Mouse (Mus musculus): ENCODE measurements around the gene Abr. TPM values are rescaled to one million over a fixed set of nuclear protein-coding genes. Genes with fewer than 3 reads are reported as not detected.

Abr gene
- total and polyA plus RNA-seq, 3 experiments, result 3.8 to 8.8 TPM; not detected in 1

DNA sequence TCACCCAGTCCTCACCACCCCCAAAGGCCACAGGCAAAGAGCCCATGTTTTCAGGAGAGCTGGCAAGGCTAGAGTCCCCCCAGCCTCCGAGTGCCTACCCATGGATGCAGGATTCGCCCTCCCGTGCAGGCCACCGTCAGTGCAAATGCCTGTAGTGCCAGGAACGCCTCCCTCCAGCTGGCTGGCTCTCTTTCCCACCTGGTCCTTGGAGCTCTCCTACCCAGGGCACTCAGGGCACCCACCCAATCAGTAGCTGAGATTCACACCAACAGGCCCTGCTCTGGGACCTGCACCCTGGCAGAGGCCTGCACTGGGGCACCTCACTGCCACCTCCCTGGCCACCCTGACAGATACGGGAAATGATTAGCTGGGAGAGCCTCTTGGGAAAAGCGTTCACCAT, 90.1 kb downstream of the Abr start:
- H3K9ac ChIP-seq (ENCODE audit: control insufficient read depth, low read depth, low read length, poor library complexity, severe bottlenecking), result no peak overlapping the region
- H3K36me3 ChIP-seq (ENCODE audit: control insufficient read depth in 1 of 2, insufficient read depth in 2 of 2, low read length in 2 of 2), result no peaks in the 10 kb centered on the region
- no peak for TF ChIP-seq BHLHE40 (IDR thresholded peaks at IDR 0.05; ENCODE audit: borderline replicate concordance, low read depth, low read length)
- H3K79me2 ChIP-seq (ENCODE audit: control insufficient read depth, insufficient read depth, low read length, poor library complexity), result no peaks in the 10 kb centered on the region
- no peaks in the 10 kb centered on the region for H3K4me1 ChIP-seq (ENCODE audit: control insufficient read depth in 1 of 2, insufficient read depth in 2 of 2, low read length in 2 of 2)
- peaks cover 4 to 8% of the 10 kb centered on the region in 2 experiments; a peak in 3 of 4 replicates for H3K27me3 ChIP-seq (ENCODE audit: control insufficient read depth in 1 of 2, insufficient read depth in 2 of 2, low read length in 2 of 2)
- H3K27ac ChIP-seq (ENCODE audit: control insufficient read depth, low read depth, low read length), result no peak overlapping the region
- DNase-seq (ENCODE audit: low read depth, low spot score), result no peak
- no peak overlapping the region for H3K4me3 ChIP-seq (ENCODE audit: control insufficient read depth in 1 of 2, insufficient read depth in 1 of 2, low read depth in 2 of 2, low read length in 2 of 2)
- H3K9me3 ChIP-seq (replicated peaks; ENCODE audit: insufficient read depth, low read length), result no peaks in the 10 kb centered on the region

DNA sequence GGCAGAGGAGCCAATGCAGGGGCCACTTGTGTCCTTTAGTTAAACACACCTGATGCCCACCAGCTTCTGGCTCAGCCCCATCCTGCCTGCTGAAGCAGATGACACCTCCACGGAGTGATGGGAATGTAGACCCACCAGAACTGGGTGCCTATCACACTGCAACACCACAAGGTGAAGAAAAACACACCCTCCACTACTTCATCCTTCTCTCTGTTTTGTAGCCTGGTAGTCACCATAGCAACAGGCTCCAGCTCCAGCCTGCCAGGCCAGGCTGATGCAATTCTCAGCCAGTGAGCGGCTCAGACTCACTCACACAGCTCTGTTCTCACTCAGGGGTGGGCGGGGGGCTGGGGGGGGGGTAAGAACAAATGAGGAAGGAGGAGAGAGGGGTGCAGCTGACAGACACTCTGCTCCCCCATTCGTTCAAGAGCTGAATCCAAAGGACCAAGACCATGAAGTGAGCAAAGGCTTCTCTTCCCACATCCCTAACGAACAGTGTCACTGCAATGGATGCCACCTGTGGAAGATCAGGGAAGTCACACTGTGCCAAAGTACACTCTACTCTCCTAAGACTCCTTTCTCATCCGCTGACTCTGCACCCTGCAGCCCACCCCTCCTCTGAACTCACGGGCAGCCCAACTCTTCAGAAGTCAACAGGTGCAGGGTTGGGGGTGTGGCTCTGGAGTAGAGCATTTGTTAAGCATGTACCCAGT, 91.0 kb downstream of the Abr start:
- Histone ChIP-seq H3K79me2 (ENCODE audit: control insufficient read depth, insufficient read depth, low read length, poor library complexity) (no peaks in the 10 kb centered on the region), H3K27me3 (ENCODE audit: control insufficient read depth in 1 of 2, insufficient read depth in 2 of 2, low read length in 2 of 2) (peaks cover 2 to 8% of the 10 kb centered on the region in 2 experiments; a peak in 3 of 4 replicates), H3K4me1 (ENCODE audit: control insufficient read depth in 1 of 2, insufficient read depth in 2 of 2, low read length in 2 of 2) (no peaks in the 10 kb centered on the region), H3K36me3 (ENCODE audit: control insufficient read depth in 1 of 2, insufficient read depth in 2 of 2, low read length in 2 of 2) (no peaks in the 10 kb centered on the region), H3K4me3 (ENCODE audit: control insufficient read depth in 1 of 2, insufficient read depth in 1 of 2, low read depth in 2 of 2, low read length in 2 of 2) (no peak overlapping the region), H3K9me3 (replicated peaks; ENCODE audit: insufficient read depth, low read length) (no peaks in the 10 kb centered on the region), H3K9ac (ENCODE audit: control insufficient read depth, low read depth, low read length, poor library complexity, severe bottlenecking) (no peak overlapping the region), H3K27ac (ENCODE audit: control insufficient read depth, low read depth, low read length) (no peak overlapping the region)
- no peak for DNase-seq (ENCODE audit: low read depth, low spot score)
- TF ChIP-seq POLR2AphosphoS5 (IDR thresholded peaks at IDR 0.05; ENCODE audit: borderline replicate concordance, low read depth, low read length) (no peak), JUND (IDR thresholded peaks at IDR 0.05; ENCODE audit: low read depth, low read length) (no peak), SMC3 (IDR thresholded peaks at IDR 0.05; ENCODE audit: low read depth, low read length) (no peak), CHD2 (IDR thresholded peaks at IDR 0.05; ENCODE audit: low read length) (no peak), CTCF (IDR thresholded peaks at IDR 0.05 in 2 of 3, conservative IDR thresholded peaks at IDR 0.05 in 1 of 3; ENCODE audit: control insufficient read depth in 1 of 3, insufficient read depth in 1 of 3, low read depth in 2 of 3, low read length in 3 of 3, poor library complexity in 1 of 3, severe bottlenecking in 1 of 3) (no peak)

DNA sequence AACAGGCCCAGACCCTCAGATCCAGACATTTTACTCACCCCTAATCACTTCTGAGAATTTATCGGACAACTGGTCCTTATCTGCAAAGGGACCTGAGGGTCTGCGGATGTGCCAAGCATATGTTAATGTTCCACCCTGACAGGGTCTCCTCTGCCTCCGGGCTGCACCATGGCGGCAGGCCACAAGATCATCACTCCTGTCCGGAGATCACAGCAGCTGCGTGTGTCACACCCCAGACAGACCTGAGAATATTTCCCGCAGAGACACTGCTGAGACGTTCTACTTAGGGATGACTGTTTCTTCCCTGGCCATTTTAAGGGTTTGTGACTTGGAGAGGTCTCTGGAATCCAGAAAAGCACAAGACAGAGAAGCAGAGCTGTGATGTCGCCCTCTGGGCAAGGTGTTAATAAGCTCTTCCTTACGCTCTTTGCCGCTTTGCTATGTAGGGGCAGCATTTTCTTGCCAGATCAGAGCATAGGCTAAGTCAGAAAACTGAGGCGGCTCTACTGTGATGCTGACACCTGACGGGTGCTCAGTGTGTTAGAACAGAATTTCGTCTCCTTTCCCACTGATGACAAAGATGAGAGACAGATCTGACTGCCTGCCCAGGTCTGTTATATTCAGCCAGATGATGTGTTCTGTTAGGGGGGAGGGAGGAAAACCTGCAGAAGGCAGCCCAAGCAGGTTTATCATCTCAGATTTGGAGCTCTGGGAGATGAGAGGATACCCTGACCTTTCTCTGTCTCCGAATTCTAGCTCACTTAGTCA, 91.8 kb downstream of the Abr start:
- Histone ChIP-seq H3K9ac (ENCODE audit: control insufficient read depth, low read depth, low read length, poor library complexity, severe bottlenecking) (no peak overlapping the region), H3K27me3 (ENCODE audit: control insufficient read depth in 1 of 2, insufficient read depth in 2 of 2, low read length in 2 of 2) (peaks cover 0 to 8% of the 10 kb centered on the region in 2 experiments; a peak in 3 of 4 replicates), H3K9me3 (replicated peaks; ENCODE audit: insufficient read depth, low read length) (no peaks in the 10 kb centered on the region), H3K27ac (ENCODE audit: control insufficient read depth, low read depth, low read length) (no peak overlapping the region), H3K4me1 (ENCODE audit: control insufficient read depth in 1 of 2, insufficient read depth in 2 of 2, low read length in 2 of 2) (no peaks in the 10 kb centered on the region), H3K36me3 (ENCODE audit: control insufficient read depth in 1 of 2, insufficient read depth in 2 of 2, low read length in 2 of 2) (no peaks in the 10 kb centered on the region), H3K4me3 (ENCODE audit: control insufficient read depth in 1 of 2, insufficient read depth in 1 of 2, low read depth in 2 of 2, low read length in 2 of 2) (no peak overlapping the region), H3K79me2 (ENCODE audit: control insufficient read depth, insufficient read depth, low read length, poor library complexity) (no peaks in the 10 kb centered on the region)
- DNase-seq (ENCODE audit: low read depth, low spot score), result no peak
- TF ChIP-seq MEF2A (IDR thresholded peaks at IDR 0.05; ENCODE audit: extremely low read depth, insufficient replicate concordance, low read depth, low read length, poor library complexity, severe bottlenecking) (no peak), GABPA (IDR thresholded peaks at IDR 0.05; ENCODE audit: low read depth, low read length) (no peak), ELF1 (IDR thresholded peaks at IDR 0.05; ENCODE audit: low read depth, low read length) (no peak), POLR2AphosphoS5 (IDR thresholded peaks at IDR 0.05; ENCODE audit: borderline replicate concordance, low read depth, low read length) (no peak), USF2 (IDR thresholded peaks at IDR 0.05; ENCODE audit: borderline replicate concordance in 1 of 2, insufficient read depth in 1 of 2, low read depth in 1 of 2, low read length in 2 of 2) (no peak), MYC (IDR thresholded peaks at IDR 0.05; ENCODE audit: low read depth, low read length) (no peak), POLR2AphosphoS2 (IDR thresholded peaks at IDR 0.05; ENCODE audit: low read length) (no peak), MAX (IDR thresholded peaks at IDR 0.05; ENCODE audit: low read length) (no peak), ZKSCAN1 (IDR thresholded peaks at IDR 0.05; ENCODE audit: low read depth, low read length) (no peak), TBP (IDR thresholded peaks at IDR 0.05; ENCODE audit: low read depth, low read length) (no peak), CTCF (IDR thresholded peaks at IDR 0.05 in 2 of 3, conservative IDR thresholded peaks at IDR 0.05 in 1 of 3; ENCODE audit: control insufficient read depth in 1 of 3, insufficient read depth in 1 of 3, low read depth in 2 of 3, low read length in 3 of 3, poor library complexity in 1 of 3, severe bottlenecking in 1 of 3) (no peak)

Measured in MEL (cell line).